10 mouse cellular contexts compared by ENCODE assay signal in genomic region chr10:64088774-64089460, GRCm38 (mm10). TPM values are rescaled to one million over a fixed set of nuclear protein-coding genes. Genes with fewer than 3 reads are reported as not detected.
A peak's percentile ranks its signal among the peaks of the same experiment; 100 is the strongest.
DNase-seq lines count a peak whose midpoint lies in the region; ATAC-seq lines count a peak whose summit lies in the region.
"Had no signal": no experiment of that assay in that cellular context is flagged by ENCODE, and none has a peak within 500 bp of the region (broad histone marks: within the 10 kb centered on the region; RNA-seq: fewer than 3 reads in every experiment).

No protein-coding gene starts in this region.

- ATAC-seq in heart, embryonic 12.5 days (ENCODE audit: insufficient number of reproducible peaks, low FRiP score), result no peak
- ATAC-seq in embryonic facial prominence, embryonic 14.5 days (ENCODE audit: low read depth), result no peak
- no peak for ATAC-seq in intestine, embryonic 14.5 days (replicated peaks; ENCODE audit: low FRiP score, low TSS enrichment, low read depth)
- no peak for ATAC-seq in neural tube, embryonic 12.5 days (ENCODE audit: low FRiP score, low read depth)
- no peak for ATAC-seq in kidney, embryonic 14.5 days (ENCODE audit: low FRiP score, low TSS enrichment)

- no peaks in the 10 kb centered on the region for H3K9me3 ChIP-seq in heart, embryonic 12.5 days (replicated peaks)
- no peaks in the 10 kb centered on the region for H3K9me3 ChIP-seq in embryonic facial prominence, embryonic 14.5 days (ENCODE audit: control insufficient read depth, low read length)
- no peaks in the 10 kb centered on the region for H3K9me3 ChIP-seq in intestine, embryonic 14.5 days (ENCODE audit: control insufficient read depth, low read length)
- no peaks in the 10 kb centered on the region for H3K9me3 ChIP-seq in neural tube, embryonic 12.5 days
- H3K9me3 ChIP-seq in kidney, embryonic 14.5 days (ENCODE audit: control insufficient read depth, low read length), result no peaks in the 10 kb centered on the region

- 29% methylated on average over 19 of the region's 19 CpGs for WGBS in heart, embryonic 12.5 days
- WGBS in embryonic facial prominence, embryonic 14.5 days, result 17% methylated on average over 19 of the region's 19 CpGs
- WGBS in intestine, embryonic 14.5 days, result 35% methylated on average over 19 of the region's 19 CpGs
- WGBS in neural tube, embryonic 12.5 days, result 19% methylated on average over 19 of the region's 19 CpGs
- WGBS in kidney, embryonic 14.5 days, result 16% methylated on average over 19 of the region's 19 CpGs

- no peak for DNase-seq in heart, adult 18-20 months
- DNase-seq in embryonic facial prominence, embryonic 14.5 days (ENCODE audit: low spot score), result no peak
- no peak for DNase-seq in intestine, embryonic 14.5 days (ENCODE audit: low spot score)
- no peak for DNase-seq in adrenal gland, postnatal 4 days (ENCODE audit: low spot score in 2 of 2)
- DNase-seq in gastrocnemius, postnatal 10 days, result no peak
- DNase-seq: kidney, postnatal 4 days had no signal

- H3K27ac ChIP-seq in heart, embryonic 12.5 days (ENCODE audit: poor library complexity, severe bottlenecking), result no peak overlapping the region
- H3K27ac ChIP-seq in embryonic facial prominence, embryonic 14.5 days (replicated peaks; ENCODE audit: low read depth, low read length), result no peak overlapping the region
- H3K27ac ChIP-seq in intestine, embryonic 14.5 days (ENCODE audit: low read depth), result no peak overlapping the region
- H3K27ac ChIP-seq in neural tube, embryonic 12.5 days, result no peak overlapping the region
- H3K27ac ChIP-seq in kidney, embryonic 14.5 days (ENCODE audit: low read depth, low read length), result no peak overlapping the region

- no peak overlapping the region for H3K9ac ChIP-seq in heart, embryonic 12.5 days
- no peak overlapping the region for H3K9ac ChIP-seq in embryonic facial prominence, embryonic 14.5 days (ENCODE audit: low read depth, low read length)
- no peak overlapping the region for H3K9ac ChIP-seq in intestine, embryonic 14.5 days (ENCODE audit: low read length)
- no peak overlapping the region for H3K9ac ChIP-seq in neural tube, embryonic 12.5 days
- no peak overlapping the region for H3K9ac ChIP-seq in kidney, embryonic 14.5 days (ENCODE audit: low read depth, low read length)

- peaks cover 14% of the 10 kb centered on the region for H3K27me3 ChIP-seq in heart, embryonic 12.5 days (replicated peaks)
- peaks cover 20% of the 10 kb centered on the region for H3K27me3 ChIP-seq in embryonic facial prominence, embryonic 14.5 days (replicated peaks; ENCODE audit: control insufficient read depth, insufficient read depth, low read length)
- peaks cover 13% of the 10 kb centered on the region for H3K27me3 ChIP-seq in intestine, embryonic 14.5 days (replicated peaks; ENCODE audit: control insufficient read depth, insufficient read depth, low read length)
- H3K27me3 ChIP-seq in neural tube, embryonic 12.5 days (replicated peaks), result peaks cover 8% of the 10 kb centered on the region
- peaks cover 15% of the 10 kb centered on the region for H3K27me3 ChIP-seq in kidney, embryonic 14.5 days (ENCODE audit: control insufficient read depth, insufficient read depth, low read length)
- H3K27me3 ChIP-seq: CH12.LX had no signal

- H3K4me1 ChIP-seq in heart, embryonic 12.5 days (replicated peaks), result peaks cover 26% of the 10 kb centered on the region
- peaks cover 13% of the 10 kb centered on the region; the same call in 1 of the 2 replicates for H3K4me1 ChIP-seq in embryonic facial prominence, embryonic 14.5 days (ENCODE audit: control insufficient read depth, insufficient read depth, low read length)
- H3K4me1 ChIP-seq in intestine, embryonic 14.5 days (replicated peaks; ENCODE audit: control insufficient read depth, insufficient read depth, low read length), result no peaks in the 10 kb centered on the region
- H3K4me1 ChIP-seq in neural tube, embryonic 12.5 days, result peaks cover 22% of the 10 kb centered on the region; the same call in 1 of the 2 replicates
- no peaks in the 10 kb centered on the region for H3K4me1 ChIP-seq in kidney, embryonic 14.5 days (ENCODE audit: control insufficient read depth, insufficient read depth, low read length)

- peak overlapping the region; percentile 87; the same call in 1 of the 2 replicates for H3K4me2 ChIP-seq in heart, embryonic 12.5 days
- peak overlapping the region; percentile 76 for H3K4me2 ChIP-seq in embryonic facial prominence, embryonic 14.5 days (ENCODE audit: low read depth, low read length)
- H3K4me2 ChIP-seq in intestine, embryonic 14.5 days (ENCODE audit: low read length), result peak overlapping the region; percentile 67
- peak overlapping the region; percentile 81 for H3K4me2 ChIP-seq in neural tube, embryonic 12.5 days (replicated peaks)
- no peak overlapping the region for H3K4me2 ChIP-seq in kidney, embryonic 14.5 days (replicated peaks; ENCODE audit: low read depth, low read length)

- no peak overlapping the region for H3K4me3 ChIP-seq in heart, embryonic 12.5 days
- H3K4me3 ChIP-seq in embryonic facial prominence, embryonic 14.5 days (ENCODE audit: low read depth, low read length), result peak overlapping the region; percentile 43
- H3K4me3 ChIP-seq in intestine, embryonic 14.5 days (ENCODE audit: low read depth, low read length), result no peak overlapping the region
- peak overlapping the region; percentile 43 for H3K4me3 ChIP-seq in neural tube, embryonic 12.5 days
- no peak overlapping the region for H3K4me3 ChIP-seq in kidney, embryonic 14.5 days (ENCODE audit: low read length)

- no peaks in the 10 kb centered on the region for H3K36me3 ChIP-seq in heart, embryonic 12.5 days
- no peaks in the 10 kb centered on the region for H3K36me3 ChIP-seq in embryonic facial prominence, embryonic 14.5 days (ENCODE audit: control insufficient read depth, insufficient read depth, low read length)
- no peaks in the 10 kb centered on the region for H3K36me3 ChIP-seq in intestine, embryonic 14.5 days (ENCODE audit: control insufficient read depth, insufficient read depth, low read length)
- H3K36me3 ChIP-seq in neural tube, embryonic 12.5 days, result no peaks in the 10 kb centered on the region
- H3K36me3 ChIP-seq in kidney, embryonic 14.5 days (ENCODE audit: control insufficient read depth, insufficient read depth, low read length), result no peaks in the 10 kb centered on the region

RNA-seq across cellular contexts. Expression of gene Lrrtm3, which starts 1.2 kb away (rescaled TPM):
- 0.74 and 0.95 TPM in 2 replicates for polyA plus RNA-seq in heart, embryonic 12.5 days (2016; fragmentation: Nextera tagmentation; extraction: Ambion mirVana)
- under 1 TPM in 1 of 2 experiments, not detected in 1; 0.18 TPM for total RNA-seq in heart, adult 18-20 months (2021)
- polyA plus RNA-seq in embryonic facial prominence, embryonic 14.5 days (2014; fragmentation: Nextera tagmentation; extraction: Ambion mirVana), result 3.2 and 5.5 TPM in 2 replicates
- polyA plus RNA-seq in intestine, embryonic 14.5 days (2014; fragmentation: Nextera tagmentation; extraction: Ambion mirVana), result 6.5 and 7.3 TPM in 2 replicates
- 12.2 and 12.8 TPM in 2 replicates for polyA plus RNA-seq in neural tube, embryonic 12.5 days (2016; fragmentation: Nextera tagmentation; extraction: Ambion mirVana)
- total RNA-seq in adrenal gland, postnatal 4 days (2021), result under 1 TPM; 0.48 to 0.56 TPM
- total RNA-seq in gastrocnemius, postnatal 10 days (2021), result under 1 TPM; 0.28 to 0.34 TPM
- 0.06 and 0.16 TPM in 2 replicates for polyA plus RNA-seq in kidney, embryonic 14.5 days (2014; fragmentation: Nextera tagmentation; extraction: Ambion mirVana)
- total RNA-seq: CH12.LX had no signal

Comparison
In these comparisons a context has a peak if more than half of its experiments do, and no peak if none do; other contexts are left out.
1. H3K4me3 ChIP-seq: peak in embryonic facial prominence, embryonic 14.5 days (single experiment) and neural tube, embryonic 12.5 days (single experiment); none in heart, embryonic 12.5 days (single experiment), intestine, embryonic 14.5 days (single experiment) and kidney, embryonic 14.5 days (single experiment).